Mouse (Mus musculus): ENCODE data around the gene Mex3a. TPM values are rescaled to one million over a fixed set of nuclear protein-coding genes. Genes with fewer than 3 reads are reported as not detected.

Gene Mex3a
- 11.6 and 22.8 TPM in 2 replicates for polyA plus RNA-seq (2016; fragmentation: Nextera tagmentation; extraction: Ambion mirVana)

GRCm38 (mm10) chr3:88532299-88532674 lies at the start of gene Mex3a:
Mex3a (plus strand) TSS chr3:88532395.
- peaks cover 25% of the 10 kb centered on the region for H3K36me3 ChIP-seq
- no peaks in the 10 kb centered on the region for H3K9me3 ChIP-seq
- peak within 1 kb of the TSS; percentile 99 for H3K27ac ChIP-seq
- no peaks in the 10 kb centered on the region for H3K27me3 ChIP-seq (ENCODE audit: insufficient read depth, poor library complexity, severe bottlenecking)
- H3K4me3 ChIP-seq = peak within 1 kb of the TSS; percentile 83
- H3K4me1 ChIP-seq = peaks cover 76% of the 10 kb centered on the region
- WGBS = 1% methylated on average over 16 of the region's 31 CpGs
- no peak for DNase-seq (ENCODE audit: low spot score)

- peaks cover 14% of the 10 kb centered on the region for H3K4me1 ChIP-seq
- no peaks in the 10 kb centered on the region for H3K9me3 ChIP-seq
- H3K4me3 ChIP-seq = no peak overlapping the region
- DNase-seq (ENCODE audit: low spot score) = no peak
- WGBS = 53% methylated on average over 8 of the region's 8 CpGs
- peaks cover 74% of the 10 kb centered on the region for H3K27me3 ChIP-seq (ENCODE audit: insufficient read depth, poor library complexity, severe bottlenecking)
- H3K27ac ChIP-seq = 0 out of 2 replicates have a peak overlapping the region, but pooled peaks have one; percentile 16
- H3K36me3 ChIP-seq = peaks cover 39% of the 10 kb centered on the region
Observed at GRCm38 (mm10) chr3:88483141-88483540, 49.1 kb upstream of the Mex3a start.

GRCm38 (mm10) chr3:88483621-88484020 lies 48.6 kb upstream of the Mex3a start:
- H3K4me1 ChIP-seq = peaks cover 18% of the 10 kb centered on the region
- WGBS = 5% methylated on average over 5 of the region's 5 CpGs
- no peak overlapping the region for H3K4me3 ChIP-seq
- no peak for DNase-seq (ENCODE audit: low spot score)
- peaks cover 40% of the 10 kb centered on the region for H3K36me3 ChIP-seq
- H3K27ac ChIP-seq = peak overlapping the region; percentile 16; the same call in 1 of the 2 replicates
- no peaks in the 10 kb centered on the region for H3K9me3 ChIP-seq
- peaks cover 75% of the 10 kb centered on the region for H3K27me3 ChIP-seq (ENCODE audit: insufficient read depth, poor library complexity, severe bottlenecking)

- no peak for DNase-seq (ENCODE audit: low spot score)
- Histone ChIP-seq H3K9me3 (no peaks in the 10 kb centered on the region), H3K36me3 (peaks cover 40% of the 10 kb centered on the region), H3K27me3 (ENCODE audit: insufficient read depth, poor library complexity, severe bottlenecking) (peaks cover 75% of the 10 kb centered on the region), H3K27ac (peak overlapping the region; percentile 63), H3K4me3 (peak overlapping the region; percentile 51), H3K4me1 (peaks cover 28% of the 10 kb centered on the region)
- WGBS = 15% methylated on average over 39 of the region's 39 CpGs
Observed at GRCm38 (mm10) chr3:88484597-88485316, 47.4 kb upstream of the Mex3a start.

GRCm38 (mm10) chr3:88486043-88486442 lies 46.2 kb upstream of the Mex3a start:
- Histone ChIP-seq H3K4me3 (no peak overlapping the region), H3K27ac (0 out of 2 replicates have a peak overlapping the region, but pooled peaks have one; percentile 14), H3K36me3 (peaks cover 40% of the 10 kb centered on the region), H3K4me1 (peaks cover 41% of the 10 kb centered on the region), H3K27me3 (ENCODE audit: insufficient read depth, poor library complexity, severe bottlenecking) (peaks cover 70% of the 10 kb centered on the region), H3K9me3 (no peaks in the 10 kb centered on the region)
- WGBS = 68% methylated on average over 5 of the region's 5 CpGs
- DNase-seq (ENCODE audit: low spot score) = no peak

GRCm38 (mm10) chr3:88486887-88487286 lies 45.3 kb upstream of the Mex3a start:
- no peak overlapping the region for H3K4me3 ChIP-seq
- peaks cover 39% of the 10 kb centered on the region for H3K36me3 ChIP-seq
- 74% methylated on average over 4 of the region's 4 CpGs for WGBS
- peaks cover 43% of the 10 kb centered on the region for H3K4me1 ChIP-seq
- H3K27ac ChIP-seq = no peak overlapping the region
- no peak for DNase-seq (ENCODE audit: low spot score)
- peaks cover 64% of the 10 kb centered on the region for H3K27me3 ChIP-seq (ENCODE audit: insufficient read depth, poor library complexity, severe bottlenecking)
- H3K9me3 ChIP-seq = no peaks in the 10 kb centered on the region

GRCm38 (mm10) chr3:88487396-88487795 lies 44.8 kb upstream of the Mex3a start:
- peaks cover 59% of the 10 kb centered on the region for H3K27me3 ChIP-seq (ENCODE audit: insufficient read depth, poor library complexity, severe bottlenecking)
- peaks cover 34% of the 10 kb centered on the region for H3K36me3 ChIP-seq

GRCm38 (mm10) chr3:88493706-88494582 lies 38.3 kb upstream of the Mex3a start:
- 72% methylated on average over 11 of the region's 11 CpGs for WGBS
- peak overlapping the region; percentile 56 for H3K4me3 ChIP-seq
- H3K36me3 ChIP-seq = no peaks in the 10 kb centered on the region; the same call in 1 of the 2 replicates
- no peaks in the 10 kb centered on the region for H3K27me3 ChIP-seq (ENCODE audit: insufficient read depth, poor library complexity, severe bottlenecking)
- no peak for DNase-seq (ENCODE audit: low spot score)
- peak overlapping the region; percentile 91 for H3K27ac ChIP-seq
- H3K4me1 ChIP-seq = peaks cover 69% of the 10 kb centered on the region
- H3K9me3 ChIP-seq = no peaks in the 10 kb centered on the region

More at GRCm38 (mm10) chr3:88487396-88487795, 44.8 kb upstream of the Mex3a start:
- H3K4me1 ChIP-seq = peaks cover 45% of the 10 kb centered on the region
- no peak overlapping the region for H3K4me3 ChIP-seq
- no peak overlapping the region for H3K27ac ChIP-seq
- H3K9me3 ChIP-seq = no peaks in the 10 kb centered on the region
- DNase-seq (ENCODE audit: low spot score) = no peak
- 78% methylated on average over 1 of the region's 1 CpGs for WGBS

- Histone ChIP-seq H3K4me3 (no peak overlapping the region), H3K4me1 (peaks cover 61% of the 10 kb centered on the region), H3K36me3 (no peaks in the 10 kb centered on the region; the same call in 1 of the 2 replicates), H3K27me3 (ENCODE audit: insufficient read depth, poor library complexity, severe bottlenecking) (no peaks in the 10 kb centered on the region), H3K27ac (peak overlapping the region; percentile 91), H3K9me3 (no peaks in the 10 kb centered on the region)
- WGBS = 36% methylated on average over 9 of the region's 9 CpGs
- peak; percentile 90 for DNase-seq (ENCODE audit: low spot score)
Observed at GRCm38 (mm10) chr3:88494836-88495628, 37.2 kb upstream of the Mex3a start.

- H3K9me3 ChIP-seq = no peaks in the 10 kb centered on the region
- peak overlapping the region; percentile 91 for H3K27ac ChIP-seq
- H3K36me3 ChIP-seq = no peaks in the 10 kb centered on the region; the same call in 1 of the 2 replicates
- no peak for DNase-seq (ENCODE audit: low spot score)
- H3K4me3 ChIP-seq = no peak overlapping the region
- 79% methylated on average over 10 of the region's 10 CpGs for WGBS
- peaks cover 61% of the 10 kb centered on the region for H3K4me1 ChIP-seq
- H3K27me3 ChIP-seq (ENCODE audit: insufficient read depth, poor library complexity, severe bottlenecking) = 0 out of 2 replicates have a peak, but pooled peaks cover under 1% of the 10 kb centered on the region
Observed at GRCm38 (mm10) chr3:88495741-88496415, 36.3 kb upstream of the Mex3a start.

GRCm38 (mm10) chr3:88499580-88499979 lies 32.6 kb upstream of the Mex3a start:
- 77% methylated on average over 4 of the region's 4 CpGs for WGBS
- Histone ChIP-seq H3K4me1 (peaks cover 63% of the 10 kb centered on the region), H3K27me3 (ENCODE audit: insufficient read depth, poor library complexity, severe bottlenecking) (peaks cover 13% of the 10 kb centered on the region)

GRCm38 (mm10) chr3:88500087-88500486 lies 32.1 kb upstream of the Mex3a start:
- DNase-seq (ENCODE audit: low spot score) = no peak
- Histone ChIP-seq H3K4me1 (peaks cover 59% of the 10 kb centered on the region), H3K9me3 (no peaks in the 10 kb centered on the region), H3K4me3 (no peak overlapping the region), H3K36me3 (no peaks in the 10 kb centered on the region; the same call in 1 of the 2 replicates), H3K27ac (peak overlapping the region; percentile 49), H3K27me3 (ENCODE audit: insufficient read depth, poor library complexity, severe bottlenecking) (peaks cover 13% of the 10 kb centered on the region)
- WGBS = 71% methylated on average over 7 of the region's 7 CpGs

More at GRCm38 (mm10) chr3:88499580-88499979, 32.6 kb upstream of the Mex3a start:
- Histone ChIP-seq H3K4me3 (no peak overlapping the region), H3K9me3 (no peaks in the 10 kb centered on the region), H3K27ac (no peak overlapping the region), H3K36me3 (no peaks in the 10 kb centered on the region; the same call in 1 of the 2 replicates)
- no peak for DNase-seq (ENCODE audit: low spot score)

Measured in heart, embryonic 10.5 days (tissue).